Mouse (Mus musculus): ENCODE measurements at regions not wholly inside any gene's neighbourhood (a gene's known extent, or its start where the extent isn't known, plus 50 kb on each side); places are given as distances from the start of the nearest gene placed in this dataset.
A peak's percentile ranks its signal among the peaks of the same experiment; 100 is the strongest.

GRCm38 (mm10) chr16:76694913-76695312 is 318.6 kb upstream of the Usp25 start:
- DNase-seq: peak; percentile 92

- peak; percentile 84 for DNase-seq
These were observed 314.3 kb upstream of the Nrip1 start for GRCm38 (mm10) chr16:76687735-76688447.

- DNase-seq: no peak
These were observed 311.9 kb upstream of the Nrip1 start for GRCm38 (mm10) chr16:76685562-76685961.

DNA sequence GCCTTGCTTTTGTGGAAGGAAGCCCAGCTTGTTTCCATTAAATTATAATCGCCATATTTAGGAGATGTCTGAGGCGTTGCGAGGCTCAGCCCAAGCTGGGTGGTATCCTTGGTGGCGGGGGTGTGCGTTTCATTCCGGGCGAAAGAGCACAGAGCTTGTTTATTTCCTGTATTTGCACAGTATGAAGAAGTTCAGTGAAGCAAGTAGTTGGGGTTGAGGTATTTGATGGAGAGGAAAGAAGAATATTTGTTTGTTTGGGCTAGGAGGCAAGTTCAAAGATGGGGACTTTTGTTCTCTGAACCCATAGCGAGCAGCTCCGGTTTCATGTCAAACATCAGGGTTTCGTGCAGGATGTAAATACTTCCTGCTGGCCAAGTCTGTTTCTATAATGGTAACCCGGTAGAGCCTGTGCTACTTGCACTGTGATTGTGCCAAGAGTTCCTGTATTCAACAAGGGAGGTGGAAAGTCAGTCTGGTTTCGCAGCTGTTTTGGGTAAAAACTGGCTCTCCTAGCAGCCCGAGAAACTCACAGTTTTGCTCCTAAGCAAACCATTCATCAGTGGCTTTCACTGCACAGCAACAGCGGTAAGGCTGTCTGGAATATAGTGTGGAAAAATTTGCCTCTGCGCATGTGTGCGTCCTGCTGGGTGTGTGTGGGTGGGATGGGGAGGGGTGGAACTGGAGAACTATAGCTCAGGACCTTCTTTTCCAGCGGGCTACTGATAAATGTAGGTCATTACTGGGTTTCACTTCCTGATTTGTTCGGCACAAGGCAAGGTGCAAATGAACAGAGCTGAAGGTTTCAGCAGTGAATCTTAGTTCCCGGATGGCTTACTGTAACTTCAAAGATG is 306.7 kb upstream of the Nrip1 start:
- no peak for DNase-seq

DNA sequence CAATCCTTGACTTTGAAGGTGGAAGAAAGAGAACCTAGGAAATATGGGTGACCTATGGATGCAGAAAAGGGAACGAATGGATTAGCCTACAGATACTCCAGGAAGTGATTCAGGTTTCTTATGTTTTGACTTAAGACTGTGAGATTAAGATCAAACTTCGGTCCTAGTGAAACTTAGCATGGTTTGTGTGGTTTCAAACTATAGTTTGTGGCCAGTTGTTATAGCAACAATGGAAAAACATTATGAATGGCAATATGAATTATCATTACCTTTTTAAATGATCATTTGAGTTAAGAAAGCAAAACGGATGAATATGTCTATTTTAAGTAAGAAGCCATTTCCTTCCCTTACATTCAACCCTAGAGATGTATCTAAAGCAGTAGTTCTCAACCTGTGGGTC is 305.3 kb upstream of the Nrip1 start:
- no peak for DNase-seq

DNA sequence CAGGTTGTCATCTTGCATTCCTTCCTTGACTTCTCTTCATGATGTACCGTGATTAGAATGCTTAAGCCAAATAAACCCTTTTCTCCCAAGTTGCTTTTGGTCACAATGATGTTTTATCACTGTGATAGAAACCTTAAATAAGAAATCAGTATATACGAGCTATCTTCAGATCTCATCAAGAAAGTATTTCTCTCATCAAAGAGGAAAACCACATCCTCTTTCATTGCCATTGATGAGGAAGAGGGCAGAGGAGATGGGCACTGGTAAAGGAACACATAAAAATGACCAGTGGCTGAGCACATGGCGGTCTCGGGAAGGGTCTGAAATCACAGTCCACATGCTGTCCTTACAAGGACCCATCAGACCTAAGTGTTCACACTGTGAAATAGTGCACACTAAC is 296.2 kb upstream of the Nrip1 start:
- no peak for DNase-seq

DNA sequence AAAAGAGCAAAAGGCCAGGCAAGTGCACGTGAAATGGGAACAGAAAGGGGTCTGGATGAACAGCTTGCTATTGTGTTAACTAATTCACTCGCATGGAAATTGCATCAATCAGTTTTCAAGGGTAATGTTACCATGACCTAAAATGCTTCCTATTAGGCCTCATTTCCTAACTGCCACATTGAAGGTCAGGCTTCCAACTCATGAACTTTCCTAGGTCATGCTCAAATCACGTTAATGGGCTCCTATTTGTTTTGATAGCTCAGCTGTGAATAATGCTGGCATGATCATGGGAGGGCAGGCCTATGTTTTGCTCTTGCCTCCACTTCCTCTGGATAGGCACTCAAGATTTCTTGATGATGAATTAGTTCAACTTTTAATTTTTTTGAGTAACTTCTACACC is 293.4 kb upstream of the Nrip1 start:
- no peak for DNase-seq

DNA sequence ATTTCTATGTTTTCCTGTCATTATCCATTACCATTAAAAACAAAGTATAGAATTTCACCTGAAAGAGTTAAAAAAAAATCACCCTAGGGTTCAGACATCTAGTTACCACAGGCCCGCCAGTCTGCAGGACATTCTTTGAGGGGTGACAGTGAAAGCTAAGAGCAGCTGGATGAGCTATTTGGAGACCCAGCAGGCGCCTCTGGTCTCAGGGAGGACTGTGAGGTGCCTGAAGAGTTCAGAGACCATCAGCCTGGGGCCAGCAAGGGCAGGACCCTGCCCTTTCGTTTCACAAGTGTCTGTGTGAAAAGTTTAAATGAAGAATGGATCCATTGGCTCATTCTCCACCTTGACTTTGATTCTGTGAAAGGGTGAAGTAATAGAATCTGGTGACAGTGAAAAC is 281.5 kb upstream of the Nrip1 start:
- no peak for DNase-seq

DNA sequence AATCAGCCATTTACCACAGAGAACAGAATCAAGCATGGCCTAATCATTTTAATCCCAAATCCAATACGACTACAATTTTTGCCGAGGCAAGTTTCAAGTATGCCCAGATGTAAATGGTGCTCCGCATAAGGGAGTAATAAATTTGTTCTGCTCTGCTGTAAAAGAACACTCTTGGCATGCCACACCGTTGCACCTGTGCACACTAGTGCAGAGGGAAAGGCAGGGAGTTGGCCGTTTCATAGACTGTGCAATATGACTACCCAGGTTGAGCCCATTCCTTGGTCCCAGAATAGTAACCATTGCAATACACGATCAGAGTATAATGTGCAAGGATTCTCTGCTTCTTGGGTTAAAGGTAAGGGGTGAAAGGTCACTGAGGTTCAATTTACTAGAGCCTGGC is 270.7 kb upstream of the Nrip1 start:
- DNase-seq: no peak

DNA sequence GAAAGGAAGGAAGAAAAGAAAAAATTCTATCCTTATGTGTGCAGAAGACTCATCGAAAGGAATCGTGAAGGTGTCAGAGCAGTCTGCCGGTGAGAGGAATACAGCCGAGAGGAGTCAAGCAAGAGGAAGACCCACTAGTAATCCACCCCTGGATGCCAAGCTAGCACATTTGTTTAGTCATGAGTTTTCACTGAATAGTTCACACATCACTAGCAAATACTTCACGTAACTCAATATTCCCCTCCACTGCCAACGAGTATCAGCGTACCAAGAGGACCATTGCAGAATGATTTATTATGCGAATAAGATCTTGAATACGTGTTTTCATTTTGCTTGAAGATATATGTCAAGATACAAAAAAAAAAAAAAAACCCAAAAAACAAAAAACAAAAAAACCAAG is 270.2 kb upstream of the Nrip1 start:
- DNase-seq: no peak

- no peak for DNase-seq
These were observed 261.5 kb upstream of the Nrip1 start for GRCm38 (mm10) chr16:76635169-76635568.

GRCm38 (mm10) chr16:76634196-76634698 is 260.6 kb upstream of the Nrip1 start:
- DNase-seq: no peak

DNA sequence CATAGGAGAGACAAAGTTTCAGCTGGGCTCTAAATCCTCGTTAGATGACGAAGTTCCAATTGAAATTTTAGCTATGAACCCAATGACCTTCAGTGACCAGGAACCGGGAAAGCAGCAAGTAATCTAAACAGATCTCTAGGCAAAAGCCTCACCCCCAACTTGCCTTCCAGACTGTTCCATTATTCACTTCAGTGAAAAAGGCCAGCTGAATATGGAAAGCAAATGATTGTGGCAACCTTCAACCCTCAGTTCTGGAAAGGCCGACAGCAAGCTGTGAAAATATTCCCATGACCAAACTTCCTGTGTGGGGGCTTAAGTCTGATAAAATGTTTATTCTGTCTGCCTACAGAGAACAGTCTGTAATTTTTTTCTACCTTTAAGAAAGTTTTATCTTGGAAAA is 252.5 kb upstream of the Nrip1 start:
- peak; percentile 93 for DNase-seq

GRCm38 (mm10) chr16:76621715-76622114 is 248.1 kb upstream of the Nrip1 start:
- peak; percentile 90 for DNase-seq

DNA sequence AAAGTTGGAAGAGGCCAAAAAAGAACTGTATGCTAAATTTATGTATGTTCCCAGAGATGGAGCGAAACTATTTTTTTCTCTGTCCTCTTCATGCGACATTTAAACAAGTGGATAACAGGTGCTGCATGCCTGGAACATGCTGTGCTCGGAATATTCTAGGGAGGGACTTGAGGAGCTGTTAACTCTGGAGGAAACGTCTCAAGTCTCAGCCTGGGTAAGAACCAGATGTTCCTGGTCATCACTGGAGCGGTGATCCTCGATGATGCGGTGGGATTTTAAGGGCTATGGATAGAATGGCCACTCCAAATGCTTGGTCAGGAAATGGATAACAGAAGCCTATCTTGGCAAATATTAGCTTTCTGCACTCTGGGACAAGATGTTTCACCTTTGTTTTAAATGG is 244.7 kb upstream of the Nrip1 start:
- no peak for DNase-seq

DNA sequence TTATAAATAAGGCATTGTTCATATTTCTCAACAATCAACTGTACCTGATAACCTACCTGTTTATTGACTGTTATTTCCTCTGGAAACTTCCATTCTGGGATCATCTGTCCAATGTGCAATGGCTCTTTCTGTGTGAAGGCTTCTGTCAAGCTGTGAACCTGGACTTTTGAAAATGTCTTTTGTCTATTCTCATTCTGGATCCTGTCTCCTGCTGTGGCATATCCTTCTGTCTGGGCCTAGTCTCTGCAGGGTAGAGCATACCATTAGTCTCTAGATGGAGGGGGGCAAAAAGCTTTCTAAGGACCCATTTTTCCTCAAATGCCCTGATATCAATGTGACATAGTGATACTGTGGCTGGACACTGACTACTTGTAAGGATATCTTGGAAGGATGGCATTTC is 237.4 kb upstream of the Nrip1 start:
- no peak for DNase-seq

- DNase-seq: no peak
These were observed 231.3 kb upstream of the Nrip1 start for GRCm38 (mm10) chr16:76604914-76605313.

- peak; percentile 91 for DNase-seq
These were observed 230.2 kb upstream of the Nrip1 start for GRCm38 (mm10) chr16:76603846-76604258.

GRCm38 (mm10) chr16:76603431-76603830 is 229.8 kb upstream of the Nrip1 start:
- DNase-seq: no peak

- DNase-seq: peak; percentile 95
These were observed 226.5 kb upstream of the Nrip1 start for GRCm38 (mm10) chr16:76600131-76600530.

- no peak for DNase-seq
These were observed 218.5 kb upstream of the Nrip1 start for GRCm38 (mm10) chr16:76591956-76592768.

GRCm38 (mm10) chr16:76589791-76590190 is 216.2 kb upstream of the Nrip1 start:
- no peak for DNase-seq

DNA sequence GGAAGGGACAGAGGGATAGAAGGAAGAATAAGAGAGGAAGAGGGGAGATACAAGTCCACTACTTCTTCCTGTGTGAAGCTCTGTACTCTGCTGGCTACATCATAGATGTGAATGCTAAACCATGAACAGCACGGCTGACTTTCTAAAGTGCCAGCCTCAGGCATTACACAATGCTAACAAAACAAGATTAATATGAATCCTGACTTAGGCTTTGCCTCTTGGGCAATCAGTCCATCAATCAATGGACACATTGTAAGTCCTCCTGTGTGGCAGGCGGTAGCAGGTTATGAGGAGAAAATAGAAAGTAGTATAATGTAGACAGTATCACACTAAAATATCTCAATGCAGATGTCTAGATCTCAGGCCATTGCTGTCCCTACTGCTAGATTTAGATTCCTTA is 203.6 kb upstream of the Nrip1 start:
- DNase-seq: no peak

Measured in heart, adult 11 months (tissue).